Mouse (Mus musculus): ENCODE results near the gene Kcnj2.

Kcnj2 gene

GRCm38 (mm10) chr11:111091117-111091516 is 25.2 kb downstream of the Kcnj2 start:
- no peak for DNase-seq (ENCODE audit: inconsistent ontology term)

DNA sequence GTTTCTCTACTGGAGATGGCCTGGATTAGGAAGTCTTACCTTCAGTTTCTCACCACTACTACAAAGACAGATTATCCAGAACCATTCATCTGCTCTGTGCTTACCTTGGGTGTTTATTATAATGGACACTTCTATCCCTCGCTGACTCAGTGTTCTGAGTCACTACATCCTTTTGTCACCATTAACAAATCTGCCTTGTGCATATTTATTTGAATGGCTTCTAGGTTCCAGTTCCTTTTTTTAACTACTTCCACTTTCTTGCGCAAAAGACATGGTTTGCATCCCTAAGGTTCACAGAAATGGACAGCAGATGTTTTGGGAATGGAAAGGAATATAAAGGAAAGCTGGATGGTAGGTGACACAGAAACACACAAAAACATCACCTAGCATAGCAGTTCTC is 27.0 kb downstream of the Kcnj2 start:
- no peak for DNase-seq (ENCODE audit: inconsistent ontology term)

GRCm38 (mm10) chr11:111096612-111097011 is 30.6 kb downstream of the Kcnj2 start:
- no peak for DNase-seq (ENCODE audit: inconsistent ontology term)

GRCm38 (mm10) chr11:111100131-111100530 is 34.2 kb downstream of the Kcnj2 start:
- no peak for DNase-seq (ENCODE audit: inconsistent ontology term)

GRCm38 (mm10) chr11:111100651-111101050 is 34.7 kb downstream of the Kcnj2 start:
- no peak for DNase-seq (ENCODE audit: inconsistent ontology term)

DNA sequence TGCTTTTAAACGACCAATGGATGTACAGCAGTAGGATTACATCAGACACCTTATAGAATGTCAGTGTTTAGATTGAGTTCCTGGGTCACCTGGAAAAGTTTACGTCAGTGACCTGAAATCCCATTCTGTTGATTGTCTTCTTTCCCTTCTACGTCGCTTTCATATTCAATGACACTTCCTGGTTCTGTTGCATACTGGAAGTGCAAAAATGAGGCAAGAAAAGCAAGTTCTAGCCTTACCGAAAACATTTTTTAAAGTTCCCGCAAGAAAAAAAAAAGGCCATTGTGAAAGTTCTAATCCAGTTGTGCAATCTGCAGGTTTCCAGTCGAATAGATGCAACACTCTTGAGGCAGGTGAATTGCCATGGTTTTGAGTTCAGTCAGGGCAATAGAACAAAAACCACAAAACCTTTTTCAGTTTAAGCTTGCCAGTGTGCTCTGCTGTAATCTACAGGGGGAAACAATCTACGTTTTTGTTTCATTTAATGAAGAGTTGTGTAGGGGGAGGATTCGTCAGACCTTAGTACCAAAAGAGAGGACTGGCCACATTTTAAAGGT is 35.7 kb downstream of the Kcnj2 start:
- no peak for DNase-seq (ENCODE audit: inconsistent ontology term)

- no peak for DNase-seq (ENCODE audit: inconsistent ontology term)
Measured at GRCm38 (mm10) chr11:111104422-111104821, 38.5 kb downstream of the Kcnj2 start.

- no peak for DNase-seq (ENCODE audit: inconsistent ontology term)
Measured at GRCm38 (mm10) chr11:111108130-111108529, 42.2 kb downstream of the Kcnj2 start.

DNA sequence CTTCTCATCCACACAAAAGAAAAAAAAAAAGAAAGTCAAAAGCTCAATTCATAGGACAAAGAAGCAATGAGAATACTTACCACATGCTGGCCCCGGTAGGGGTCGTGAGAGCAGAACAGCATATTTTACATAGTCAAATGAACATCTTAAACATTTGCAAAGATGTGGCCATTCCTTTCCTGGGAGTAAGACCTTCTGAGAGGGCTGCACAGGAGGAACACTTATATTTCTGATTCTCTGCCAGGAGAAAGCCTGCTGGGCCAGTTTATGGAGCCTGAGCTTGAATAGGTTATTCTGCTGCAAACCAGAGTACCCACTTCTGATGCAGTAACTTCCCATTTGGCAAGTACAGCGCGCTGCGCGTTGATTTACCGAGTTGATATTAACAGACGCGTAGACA is 55.5 kb downstream of the Kcnj2 start:
- no peak for DNase-seq (ENCODE audit: inconsistent ontology term)

DNA sequence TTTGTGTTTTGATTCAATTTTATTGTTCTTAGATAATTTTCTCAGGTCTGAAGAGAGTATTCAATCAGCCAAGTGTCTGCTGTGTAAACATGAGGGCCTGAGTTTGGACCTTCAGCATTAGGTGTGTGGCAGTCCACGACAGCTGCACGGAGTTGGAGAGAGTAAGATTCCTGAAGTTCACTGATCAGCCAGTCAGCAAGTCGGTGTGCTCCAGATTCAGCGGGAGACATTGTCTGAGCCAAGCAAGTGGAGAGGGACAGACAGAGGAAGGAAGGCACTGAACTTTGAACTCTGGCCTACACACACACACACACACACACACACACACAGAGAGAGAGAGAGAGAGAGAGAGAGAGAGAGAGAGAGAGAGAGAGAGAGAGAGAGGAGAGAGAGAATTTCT is 57.4 kb downstream of the Kcnj2 start:
- no peak for DNase-seq (ENCODE audit: inconsistent ontology term)

GRCm38 (mm10) chr11:111125963-111126362 is 60.0 kb downstream of the Kcnj2 start:
- no peak for DNase-seq (ENCODE audit: inconsistent ontology term)
